Mouse (Mus musculus): ENCODE measurements around the gene Mut. TPM values are rescaled to one million over a fixed set of nuclear protein-coding genes. Genes with fewer than 3 reads are reported as not detected.

Mut gene
- polyA plus RNA-seq, 2 experiments: 18.2 to 31.6 TPM

DNA sequence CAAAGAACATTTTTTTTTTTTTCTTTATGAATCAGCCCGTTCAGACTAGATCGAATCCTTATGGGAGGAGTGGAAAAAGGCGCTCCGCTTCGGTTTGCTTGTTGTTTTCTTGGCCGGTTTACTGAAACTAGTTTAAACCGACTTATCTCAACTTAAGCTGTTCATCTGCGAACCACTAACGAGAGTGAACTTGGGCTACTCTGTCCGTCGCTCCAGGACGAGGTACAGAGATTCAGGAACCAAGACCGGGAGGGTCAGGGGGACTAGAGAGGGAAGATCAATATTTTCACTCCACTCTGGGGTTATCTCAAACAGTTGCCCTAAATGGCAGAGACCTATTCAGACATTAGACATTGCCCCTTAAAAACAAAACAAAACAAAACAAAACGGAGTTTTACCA, 500 bp upstream of the Mut start:
- Histone ChIP-seq H3K9me3 (ENCODE audit: control insufficient read depth, low read length) (no peaks in the 10 kb centered on the region), H3K36me3 (ENCODE audit: control insufficient read depth, insufficient read depth, low read length) (peaks cover 20% of the 10 kb centered on the region), H3K4me1 (ENCODE audit: control insufficient read depth, insufficient read depth, low read length) (peaks cover 3% of the 10 kb centered on the region), H3K27me3 (ENCODE audit: control insufficient read depth, insufficient read depth, low read length) (no peaks in the 10 kb centered on the region), H3K4me3 (replicated peaks; ENCODE audit: low read length) (peak overlapping the region; percentile 66), H3K4me2 (replicated peaks; ENCODE audit: low read depth, low read length, severe bottlenecking) (peak overlapping the region; percentile 88), H3K9ac (ENCODE audit: low read depth, low read length, severe bottlenecking) (peak overlapping the region; percentile 69), H3K27ac (replicated peaks; ENCODE audit: low read depth, low read length) (0 out of 2 replicates have a peak overlapping the region, but pooled peaks have one; percentile 5)
- WGBS: 1% methylated on average over 14 of the region's 14 CpGs
- ATAC-seq (ENCODE audit: low FRiP score, low read depth): no peak
- no peak for TF ChIP-seq POLR2A (IDR thresholded peaks at IDR 0.05; ENCODE audit: borderline replicate concordance, extremely low read depth, insufficient read depth, insufficient read length)
- no peak for DNase-seq (ENCODE audit: low spot score)

DNA sequence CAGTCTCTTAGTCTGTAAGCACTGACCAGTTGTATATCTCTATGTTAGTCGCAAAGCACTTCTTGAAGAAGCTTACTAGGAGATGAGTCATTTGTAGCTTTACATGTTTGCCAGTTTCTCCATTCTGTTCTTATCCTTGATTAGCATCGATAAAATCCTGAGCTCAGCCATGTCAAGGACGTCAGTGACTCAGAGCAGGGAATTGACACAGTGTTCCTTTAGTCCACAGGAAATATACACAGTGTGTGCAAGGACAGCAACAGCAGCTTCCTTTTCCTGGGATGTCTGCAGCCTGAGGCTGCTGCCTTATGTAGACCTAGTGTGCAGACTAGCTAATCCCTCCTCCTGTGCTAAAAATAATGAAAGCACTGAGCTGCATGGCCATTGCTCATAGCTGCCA, 14.0 kb downstream of the Mut start:
- Histone ChIP-seq H3K36me3 (ENCODE audit: control insufficient read depth, insufficient read depth, low read length) (peaks cover 56% of the 10 kb centered on the region), H3K27ac (replicated peaks; ENCODE audit: low read depth, low read length) (no peak overlapping the region), H3K9ac (ENCODE audit: low read depth, low read length, severe bottlenecking) (no peak overlapping the region), H3K4me1 (ENCODE audit: control insufficient read depth, insufficient read depth, low read length) (no peaks in the 10 kb centered on the region), H3K27me3 (ENCODE audit: control insufficient read depth, insufficient read depth, low read length) (no peaks in the 10 kb centered on the region), H3K9me3 (ENCODE audit: control insufficient read depth, low read length) (no peaks in the 10 kb centered on the region), H3K4me3 (replicated peaks; ENCODE audit: low read length) (no peak overlapping the region), H3K4me2 (replicated peaks; ENCODE audit: low read depth, low read length, severe bottlenecking) (no peak overlapping the region)
- TF ChIP-seq POLR2A (IDR thresholded peaks at IDR 0.05; ENCODE audit: borderline replicate concordance, extremely low read depth, insufficient read depth, insufficient read length): no peak
- DNase-seq (ENCODE audit: low spot score) (no peak), ATAC-seq (ENCODE audit: low FRiP score, low read depth) (no peak)
- WGBS: 90% methylated on average over 3 of the region's 3 CpGs

DNA sequence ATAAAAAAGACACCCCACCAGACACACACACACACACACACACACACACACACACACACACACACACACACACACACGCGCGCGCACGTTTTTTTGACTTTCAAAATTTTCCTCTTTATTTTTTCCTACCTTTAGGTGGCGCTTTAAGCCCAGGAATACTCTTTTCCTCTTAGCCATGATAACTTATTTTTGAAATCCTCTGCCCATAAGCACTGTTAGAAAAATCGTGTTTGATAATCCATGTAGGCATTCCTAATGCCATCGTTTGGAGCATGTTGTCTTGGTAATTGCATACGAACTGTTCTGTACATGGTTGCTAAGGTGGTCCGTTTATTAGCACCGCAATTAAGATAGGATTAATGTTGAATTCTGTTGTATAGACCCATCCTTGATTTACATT, 43.4 kb downstream of the Mut start:
- no peak overlapping the region for H3K9ac ChIP-seq (ENCODE audit: low read depth, low read length, severe bottlenecking)
- H3K4me2 ChIP-seq (replicated peaks; ENCODE audit: low read depth, low read length, severe bottlenecking): no peak overlapping the region
- H3K4me1 ChIP-seq (ENCODE audit: control insufficient read depth, insufficient read depth, low read length): no peaks in the 10 kb centered on the region
- H3K36me3 ChIP-seq (ENCODE audit: control insufficient read depth, insufficient read depth, low read length): no peaks in the 10 kb centered on the region
- H3K4me3 ChIP-seq (replicated peaks; ENCODE audit: low read length): no peak overlapping the region
- H3K27ac ChIP-seq (replicated peaks; ENCODE audit: low read depth, low read length): no peak overlapping the region
- TF ChIP-seq POLR2A (IDR thresholded peaks at IDR 0.05; ENCODE audit: borderline replicate concordance, extremely low read depth, insufficient read depth, insufficient read length): no peak
- ATAC-seq (ENCODE audit: low FRiP score, low read depth) (no peak), DNase-seq (ENCODE audit: low spot score) (no peak)
- H3K9me3 ChIP-seq (ENCODE audit: control insufficient read depth, low read length): no peaks in the 10 kb centered on the region
- 71% methylated on average over 11 of the region's 11 CpGs for WGBS
- H3K27me3 ChIP-seq (ENCODE audit: control insufficient read depth, insufficient read depth, low read length): no peaks in the 10 kb centered on the region

DNA sequence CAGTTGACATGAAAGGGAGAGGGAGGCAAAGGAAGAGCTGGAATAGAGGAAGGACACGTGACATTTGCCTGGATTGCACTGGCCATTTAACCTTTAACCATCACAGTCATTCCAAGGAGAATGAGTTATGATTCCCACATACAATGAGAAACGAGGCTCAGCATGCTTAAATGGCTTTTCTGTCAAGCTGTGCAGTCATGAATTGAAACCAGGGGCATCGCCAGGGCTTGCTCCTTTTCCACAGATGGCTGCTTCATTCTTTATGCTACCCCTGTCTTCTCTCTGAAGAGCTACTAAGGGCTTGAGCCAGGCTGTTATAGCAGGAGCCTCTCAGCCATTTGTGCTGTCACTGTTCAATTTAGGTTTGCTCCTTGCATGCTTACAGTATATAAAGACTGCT, 57.6 kb downstream of the Mut start:
- Histone ChIP-seq H3K36me3 (ENCODE audit: control insufficient read depth, insufficient read depth, low read length) (no peaks in the 10 kb centered on the region), H3K4me2 (replicated peaks; ENCODE audit: low read depth, low read length, severe bottlenecking) (no peak overlapping the region), H3K27me3 (ENCODE audit: control insufficient read depth, insufficient read depth, low read length) (no peaks in the 10 kb centered on the region), H3K9me3 (ENCODE audit: control insufficient read depth, low read length) (no peaks in the 10 kb centered on the region), H3K4me1 (ENCODE audit: control insufficient read depth, insufficient read depth, low read length) (no peaks in the 10 kb centered on the region), H3K9ac (ENCODE audit: low read depth, low read length, severe bottlenecking) (no peak overlapping the region), H3K27ac (replicated peaks; ENCODE audit: low read depth, low read length) (no peak overlapping the region), H3K4me3 (replicated peaks; ENCODE audit: low read length) (no peak overlapping the region)
- DNase-seq (ENCODE audit: low spot score): no peak
- ATAC-seq (ENCODE audit: low FRiP score, low read depth): no peak
- no peak for TF ChIP-seq POLR2A (IDR thresholded peaks at IDR 0.05; ENCODE audit: borderline replicate concordance, extremely low read depth, insufficient read depth, insufficient read length)
- WGBS: 41% methylated on average over 3 of the region's 3 CpGs

Other genes with a start within 250 kb of the Mut start
- gene Esp1, start 207.6 kb upstream of the Mut start, polyA plus RNA-seq (2012; rRNA removed): not detected in 2 replicates
- not detected in 2 replicates for gene Esp1, start 207.6 kb upstream of the Mut start, polyA plus RNA-seq (2014; fragmentation: Nextera tagmentation; extraction: Ambion mirVana)
- 0.04 TPM in 1 of 2 replicates, not detected in the other for gene Crisp2, start 127.7 kb upstream of the Mut start, polyA plus RNA-seq (2012; rRNA removed)
- not detected in 2 replicates for gene Crisp2, start 127.7 kb upstream of the Mut start, polyA plus RNA-seq (2014; fragmentation: Nextera tagmentation; extraction: Ambion mirVana)
- gene Rhag, start 123.6 kb upstream of the Mut start, polyA plus RNA-seq (2012; rRNA removed): 0.28 and 0.31 TPM in 2 replicates
- gene Rhag, start 123.6 kb upstream of the Mut start, polyA plus RNA-seq (2014; fragmentation: Nextera tagmentation; extraction: Ambion mirVana): 0.46 and 0.48 TPM in 2 replicates
- 2.7 and 3.0 TPM in 2 replicates for gene 9130008F23Rik, start 54.1 kb upstream of the Mut start, polyA plus RNA-seq (2012; rRNA removed)
- 1.8 and 1.9 TPM in 2 replicates for gene 9130008F23Rik, start 54.1 kb upstream of the Mut start, polyA plus RNA-seq (2014; fragmentation: Nextera tagmentation; extraction: Ambion mirVana)
- gene Glyatl3, start 20.3 kb upstream of the Mut start, polyA plus RNA-seq (2012; rRNA removed): 0.20 TPM in 2 replicates
- 0.21 TPM in 1 of 2 replicates, not detected in the other for gene Glyatl3, start 20.3 kb upstream of the Mut start, polyA plus RNA-seq (2014; fragmentation: Nextera tagmentation; extraction: Ambion mirVana)
- gene Cenpq, start 362 bp downstream of the Mut start, polyA plus RNA-seq (2012; rRNA removed): 12.4 and 17.3 TPM in 2 replicates
- gene Cenpq, start 362 bp downstream of the Mut start, polyA plus RNA-seq (2014; fragmentation: Nextera tagmentation; extraction: Ambion mirVana): 22.6 and 23.2 TPM in 2 replicates

Data from limb, embryonic 14.5 days (tissue).